Mouse (Mus musculus) layer of hippocampus, adult 18-20 months (tissue): ENCODE measurements at regions not wholly inside any gene's neighbourhood (a gene's known extent, or its start where the extent isn't known, plus 50 kb on each side); places are given as distances from the start of the nearest gene placed in this dataset.
"Not testable (repeated sequence)": the region's sequence is repeated elsewhere in the genome, so short reads cannot be mapped to it uniquely, and the experiment has no call there.

Experiments
- DNase-seq, 2 experiments: peaks; one replicate each; pipeline ENCODE4 v3.0.0; 2022; ENCODE audit warnings: low spot score in 2 of 2

- DNase-seq: no peak
Measured at GRCm38 (mm10) chr15:93000121-93000520, 274.9 kb downstream of the Gxylt1 start.

GRCm38 (mm10) chr15:92997933-92998332, 277.0 kb downstream of the Gxylt1 start:
- no peak for DNase-seq

GRCm38 (mm10) chr15:92994191-92994671, 280.7 kb downstream of the Gxylt1 start:
- DNase-seq: peak in 1 of 2 experiments; percentile 34

- no peak for DNase-seq
Measured at GRCm38 (mm10) chr15:92993538-92994190, 281.3 kb downstream of the Gxylt1 start.

GRCm38 (mm10) chr15:92975774-92976173, 299.2 kb downstream of the Gxylt1 start:
- peak; percentile 47 to 80 for DNase-seq

GRCm38 (mm10) chr15:92974931-92975330, 300.0 kb downstream of the Gxylt1 start:
- DNase-seq: peak; percentile 59 to 80

GRCm38 (mm10) chr15:92973651-92974229, 301.2 kb downstream of the Gxylt1 start:
- no peak for DNase-seq

- DNase-seq: no peak
Measured at GRCm38 (mm10) chr15:92965556-92965955, 309.4 kb downstream of the Gxylt1 start.

- no peak for DNase-seq
Measured at GRCm38 (mm10) chr15:92964901-92965300, 310.1 kb downstream of the Gxylt1 start.

- DNase-seq: no peak
Measured at GRCm38 (mm10) chr15:92964131-92964530, 310.8 kb downstream of the Gxylt1 start.

- DNase-seq: not testable (repeated sequence)
Measured at GRCm38 (mm10) chr15:92950912-92951311, 324.1 kb downstream of the Gxylt1 start.

- DNase-seq: peak in 1 of 2 experiments; percentile 8
Measured at GRCm38 (mm10) chr15:92946216-92946615, 328.8 kb downstream of the Gxylt1 start.

GRCm38 (mm10) chr15:92903821-92904220, 371.2 kb downstream of the Gxylt1 start:
- DNase-seq: no peak

- no peak for DNase-seq
Measured at GRCm38 (mm10) chr15:92897277-92897676, 377.7 kb downstream of the Gxylt1 start.

GRCm38 (mm10) chr15:92895836-92896235, 379.1 kb downstream of the Gxylt1 start:
- no peak for DNase-seq

- DNase-seq: no peak
Measured at GRCm38 (mm10) chr15:92876438-92876837, 398.5 kb downstream of the Gxylt1 start.

GRCm38 (mm10) chr15:92864106-92864505, 410.9 kb downstream of the Gxylt1 start:
- peak in 1 of 2 experiments; percentile 40 for DNase-seq

GRCm38 (mm10) chr15:92850854-92851253, 424.1 kb downstream of the Gxylt1 start:
- DNase-seq: no peak

- no peak for DNase-seq
Measured at GRCm38 (mm10) chr15:92840035-92840434, 434.9 kb downstream of the Gxylt1 start.

GRCm38 (mm10) chr15:92839611-92840010, 435.4 kb downstream of the Gxylt1 start:
- DNase-seq: peak in 1 of 2 experiments; percentile 1

GRCm38 (mm10) chr15:92826136-92826535, 429.5 kb downstream of the Pdzrn4 start:
- DNase-seq: no peak
